Mouse (Mus musculus): ENCODE measurements around the gene Slc15a4. TPM values are rescaled to one million over a fixed set of nuclear protein-coding genes. Genes with fewer than 3 reads are reported as not detected.

Gene Slc15a4
- polyA plus RNA-seq (2021) = 31.1 TPM

DNA sequence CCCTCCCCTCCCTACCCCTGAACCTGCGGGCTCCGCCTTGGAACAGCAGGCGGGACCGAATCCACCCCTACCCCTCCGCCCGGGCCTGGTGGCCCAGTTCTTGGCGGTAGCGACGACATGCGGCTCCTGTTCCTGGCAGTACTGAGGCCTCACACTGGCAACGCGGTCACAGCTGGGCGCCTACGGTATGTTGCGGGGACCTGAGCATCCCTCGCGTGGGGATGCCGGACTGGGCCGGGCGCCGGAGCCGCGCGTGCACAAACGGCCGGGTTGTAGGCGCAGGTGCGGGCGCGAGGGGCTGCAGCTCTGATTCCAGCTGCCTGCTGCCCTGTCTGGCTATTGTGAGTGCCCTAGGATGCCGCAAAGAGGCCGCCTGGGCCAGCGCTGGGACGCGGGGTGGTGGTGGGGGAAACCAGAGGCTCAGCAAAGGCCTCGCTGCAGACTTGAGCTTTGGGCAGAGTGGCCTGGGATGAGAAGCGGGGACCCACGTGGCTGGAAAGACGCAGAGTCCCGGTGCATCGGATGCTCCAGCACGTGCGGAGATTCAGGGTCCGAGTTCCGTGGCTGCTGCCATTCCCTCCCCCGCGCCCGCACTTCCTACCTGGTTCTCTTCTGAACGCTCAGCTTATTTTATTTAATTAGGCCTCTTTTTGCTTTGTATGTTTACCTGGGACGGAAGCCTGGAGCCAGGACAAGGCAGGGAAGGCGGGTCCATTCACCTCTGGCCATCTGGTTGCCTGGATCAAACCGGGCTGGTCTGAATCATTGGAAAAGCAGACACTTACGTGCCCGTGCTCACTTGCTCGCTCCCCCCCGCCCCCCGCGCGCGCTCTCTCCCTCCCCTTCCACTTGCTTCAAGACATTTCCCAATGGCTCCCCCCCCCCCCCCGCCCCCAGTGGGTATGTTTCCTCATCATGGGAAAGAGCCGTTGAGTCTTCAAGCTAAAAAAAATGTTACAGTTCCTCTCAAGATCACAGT lies at the start of gene Slc15a4, which contains the start of gene Glt1d1:
Slc15a4 (minus strand) TSS at position 731 of the 979 bp plus-strand sequence.
Glt1d1 (plus strand) TSS at position 96 of the 979 bp plus-strand sequence.
- ATAC-seq (peak; percentile 70), DNase-seq (ENCODE audit: low read depth, low spot score) (no peak)
- in situ Hi-C loops (cut with MboI; ENCODE audit: low pct_unique_long_range_greater_than_20kb) = no loop called here
- peaks cover 10% of the 10 kb centered on the region for H3K27me3 ChIP-seq
- ChIA-PET POLR2A (interaction anchor here (1.2 kb wide), 1 partner anchor 16 kb away, joined by 3 read pairs; no protein-coding TSS in a partner anchor), CTCF (no interaction called here)
- TF ChIP-seq CTCF (IDR thresholded peaks at IDR 0.05) = no peak

DNA sequence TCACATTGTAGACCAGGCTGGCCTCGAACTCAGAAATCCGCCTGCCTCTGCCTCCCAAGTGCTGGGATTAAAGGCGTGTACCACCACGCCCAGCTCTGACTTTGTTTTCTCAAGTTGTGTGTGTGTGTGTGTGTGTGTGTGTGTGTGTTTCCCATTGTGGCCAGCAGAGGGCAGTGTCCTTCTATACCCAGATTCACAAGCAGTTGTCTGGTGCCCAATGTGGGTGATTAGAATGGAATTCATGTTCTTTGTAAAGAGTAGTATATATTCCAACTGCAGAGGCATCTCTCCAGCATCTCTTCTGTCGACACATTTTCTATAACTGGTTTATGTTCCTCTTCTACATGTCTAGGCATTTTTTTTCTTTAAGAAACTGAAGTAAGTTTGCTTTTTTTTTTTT lies 45.8 kb upstream of the Slc15a4 start:
- CTCF ChIA-PET = interaction anchor here (1.1 kb wide), 1 partner anchor 44 kb away, joined by 3 read pairs; no protein-coding TSS in a partner anchor
- DNase-seq (ENCODE audit: low read depth, low spot score) = no peak
- POLR2A ChIA-PET = no interaction called here
- H3K27me3 ChIP-seq = no peaks in the 10 kb centered on the region
- no peak for ATAC-seq
- no peak for TF ChIP-seq CTCF (IDR thresholded peaks at IDR 0.05)
- in situ Hi-C loops (cut with MboI; ENCODE audit: low pct_unique_long_range_greater_than_20kb) = no loop called here

DNA sequence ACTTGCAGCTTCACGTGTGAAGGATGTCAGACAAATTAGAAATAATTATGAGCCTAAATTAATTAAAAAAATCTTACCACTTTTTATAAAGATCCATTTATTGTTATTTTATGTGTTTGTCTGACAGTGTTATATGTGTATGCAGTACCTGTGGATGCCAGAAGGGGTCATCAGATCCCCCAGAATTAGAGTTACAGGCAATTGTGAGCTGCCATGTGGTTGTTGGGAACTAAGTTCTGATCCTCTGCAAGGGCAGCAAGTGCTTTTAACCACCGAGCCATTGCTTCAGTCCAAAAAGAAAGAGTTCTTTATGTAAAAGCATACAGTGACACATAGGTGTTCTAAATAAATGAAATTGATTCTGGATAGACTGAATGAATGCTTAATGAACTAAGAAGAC lies 44.9 kb upstream of the Slc15a4 start:
- in situ Hi-C loops (cut with MboI; ENCODE audit: low pct_unique_long_range_greater_than_20kb) = no loop called here
- POLR2A ChIA-PET = no interaction called here
- no peak for TF ChIP-seq CTCF (IDR thresholded peaks at IDR 0.05)
- DNase-seq (ENCODE audit: low read depth, low spot score) (no peak), ATAC-seq (no peak)
- H3K27me3 ChIP-seq = no peaks in the 10 kb centered on the region
- CTCF ChIA-PET = interaction anchor here (1.1 kb wide), 1 partner anchor 45 kb away, joined by 3 read pairs; no protein-coding TSS in a partner anchor

DNA sequence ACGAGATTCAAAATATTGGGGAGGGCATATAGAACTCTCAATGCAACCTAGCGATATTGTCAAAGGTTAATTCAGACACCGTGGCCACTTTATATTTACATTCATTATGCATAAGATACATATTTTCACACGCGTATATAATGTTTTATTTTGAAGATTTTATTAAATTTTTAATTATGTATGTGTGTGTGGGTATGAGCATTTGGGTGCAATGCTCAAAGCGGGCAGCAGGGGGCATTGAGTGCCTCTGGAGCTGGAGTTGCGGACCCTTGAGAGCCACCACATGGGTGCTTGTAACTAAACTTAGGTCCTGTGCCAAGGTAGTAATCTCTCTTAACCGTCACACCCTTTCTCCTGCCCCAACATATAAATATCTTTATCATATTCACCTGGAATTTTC lies 41.2 kb upstream of the Slc15a4 start:
- ChIA-PET POLR2A (no interaction called here), CTCF (no interaction called here)
- TF ChIP-seq CTCF (IDR thresholded peaks at IDR 0.05) = no peak
- ATAC-seq (no peak), DNase-seq (ENCODE audit: low read depth, low spot score) (no peak)
- in situ Hi-C loops (cut with MboI; ENCODE audit: low pct_unique_long_range_greater_than_20kb) = no loop called here
- H3K27me3 ChIP-seq = no peaks in the 10 kb centered on the region

DNA sequence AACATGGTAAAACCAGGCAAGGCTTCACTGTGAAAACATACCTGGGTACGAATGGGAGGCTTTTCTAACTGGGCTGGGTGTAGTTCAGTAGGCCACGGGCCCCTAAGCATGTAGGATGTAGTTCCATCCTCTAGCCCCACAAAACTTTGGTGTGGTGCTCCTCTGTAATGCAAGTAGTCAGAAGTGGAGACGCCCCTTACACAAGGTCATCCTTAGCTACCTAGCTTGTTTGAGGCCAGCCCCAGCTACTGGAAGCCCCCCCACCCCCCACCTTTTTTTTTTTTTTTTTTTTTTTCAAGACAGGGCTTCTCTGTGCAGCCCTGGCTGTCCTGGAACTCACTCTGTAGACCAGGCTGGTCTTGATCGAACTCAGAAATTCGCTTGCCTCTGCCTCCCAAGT lies 28.3 kb upstream of the Slc15a4 start:
- ChIA-PET CTCF (interaction anchor here (1.1 to 1.9 kb wide), 2 partner anchors 12 to 39 kb away, joined by 3 to 5 read pairs; no protein-coding TSS in a partner anchor), POLR2A (no interaction called here)
- no peak for ATAC-seq
- no peaks in the 10 kb centered on the region for H3K27me3 ChIP-seq
- TF ChIP-seq CTCF (IDR thresholded peaks at IDR 0.05) = no peak
- in situ Hi-C loops (cut with MboI; ENCODE audit: low pct_unique_long_range_greater_than_20kb) = no loop called here
- DNase-seq (ENCODE audit: low read depth, low spot score) = no peak

DNA sequence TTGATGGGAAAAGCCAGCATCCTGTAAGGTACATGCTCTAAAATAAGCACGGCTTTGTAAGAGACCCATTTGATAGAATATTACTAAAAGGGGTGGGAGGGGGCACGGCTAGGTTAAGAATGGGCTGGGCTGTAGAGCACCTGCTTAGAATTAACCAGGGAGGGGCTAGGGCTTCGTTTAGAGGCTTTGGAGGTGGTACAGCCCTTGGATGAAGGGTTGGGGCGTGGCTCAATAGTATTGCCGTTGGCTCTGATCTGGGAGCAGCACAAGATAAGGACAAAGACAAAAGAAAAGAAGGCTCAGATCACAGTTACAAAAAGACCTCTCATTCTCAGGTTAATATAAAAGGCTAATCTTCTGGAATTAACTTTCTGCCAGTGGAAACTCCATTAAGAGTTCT lies 27.6 kb upstream of the Slc15a4 start:
- DNase-seq (ENCODE audit: low read depth, low spot score) = no peak
- no peak for ATAC-seq
- no peaks in the 10 kb centered on the region for H3K27me3 ChIP-seq
- TF ChIP-seq CTCF (IDR thresholded peaks at IDR 0.05) = no peak
- in situ Hi-C loops (cut with MboI; ENCODE audit: low pct_unique_long_range_greater_than_20kb) = no loop called here
- ChIA-PET CTCF (no interaction called here), POLR2A (no interaction called here)

DNA sequence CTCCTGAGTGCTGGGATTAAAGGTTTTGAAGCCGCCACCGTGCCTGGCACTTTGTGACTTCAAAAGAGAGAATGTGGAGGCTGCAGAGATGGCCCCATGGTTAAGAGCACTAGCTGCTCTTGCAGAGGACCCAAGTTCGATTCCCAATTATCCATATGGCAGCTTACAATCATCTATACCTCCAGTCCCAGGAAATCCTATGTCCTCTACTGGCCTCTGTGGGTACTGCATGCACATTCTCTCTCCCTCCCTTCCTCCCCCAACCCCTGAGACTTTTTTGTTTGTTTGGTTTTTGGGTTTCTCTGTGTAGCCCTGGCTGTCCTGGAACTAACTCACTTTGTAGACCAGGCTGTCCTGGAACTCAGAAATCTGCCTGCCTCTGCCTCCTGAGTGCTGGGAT lies 26.6 kb upstream of the Slc15a4 start:
- no peak for ATAC-seq
- TF ChIP-seq CTCF (IDR thresholded peaks at IDR 0.05) = peak; percentile 31
- DNase-seq (ENCODE audit: low read depth, low spot score) = no peak
- CTCF ChIA-PET = no interaction called here
- POLR2A ChIA-PET = no interaction called here
- H3K27me3 ChIP-seq = no peaks in the 10 kb centered on the region
- in situ Hi-C loops (cut with MboI; ENCODE audit: low pct_unique_long_range_greater_than_20kb) = no loop called here

DNA sequence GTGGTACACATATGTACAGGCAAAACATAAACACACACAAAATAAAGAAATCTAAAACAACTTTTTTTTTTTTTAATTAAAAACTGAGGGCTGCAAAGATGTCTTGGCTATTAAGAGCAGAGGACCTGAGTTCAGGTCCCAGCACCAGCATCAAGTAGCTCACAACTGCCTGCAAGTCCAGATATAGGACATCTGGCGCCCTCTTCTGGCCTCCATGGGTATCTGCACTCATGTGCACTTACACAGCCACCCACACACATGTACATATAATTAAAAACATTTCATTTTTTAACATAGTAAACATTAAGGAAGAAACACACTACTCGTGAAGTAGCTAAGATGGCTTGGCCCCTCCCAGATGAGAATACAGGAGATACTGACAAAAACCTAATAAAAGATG lies 25.6 kb upstream of the Slc15a4 start:
- CTCF ChIA-PET = no interaction called here
- H3K27me3 ChIP-seq = no peaks in the 10 kb centered on the region
- ATAC-seq = no peak
- no peak for DNase-seq (ENCODE audit: low read depth, low spot score)
- no peak for TF ChIP-seq CTCF (IDR thresholded peaks at IDR 0.05)
- in situ Hi-C loops (cut with MboI; ENCODE audit: low pct_unique_long_range_greater_than_20kb) = no loop called here
- POLR2A ChIA-PET = no interaction called here

DNA sequence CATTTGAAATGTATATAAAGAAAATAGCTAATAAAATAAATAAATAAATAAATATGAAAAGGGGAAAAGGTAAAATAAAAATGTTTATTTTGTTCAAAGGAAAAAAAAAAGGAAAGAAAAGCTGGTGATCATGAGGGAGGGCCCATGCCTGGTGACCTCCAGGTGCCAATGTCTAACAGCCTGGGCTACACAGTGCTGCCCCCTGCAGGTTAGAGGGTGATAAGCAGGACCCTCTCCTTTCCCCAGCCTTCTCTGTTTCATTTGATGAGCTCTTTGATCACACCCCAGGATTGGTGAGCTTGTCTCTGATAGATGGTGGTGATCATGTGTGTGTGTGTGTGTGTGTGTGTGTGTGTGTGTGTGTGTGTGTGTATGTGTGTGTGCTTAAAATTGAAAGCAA lies 16.4 kb upstream of the Slc15a4 start:
- in situ Hi-C loops (cut with MboI; ENCODE audit: low pct_unique_long_range_greater_than_20kb) = no loop called here
- TF ChIP-seq CTCF (IDR thresholded peaks at IDR 0.05) = peak; percentile 13
- CTCF ChIA-PET = interaction anchor here (2.1 kb wide), 1 partner anchor 13 kb away, joined by 5 read pairs; no protein-coding TSS in a partner anchor
- POLR2A ChIA-PET = no interaction called here
- no peak for DNase-seq (ENCODE audit: low read depth, low spot score)
- H3K27me3 ChIP-seq = no peaks in the 10 kb centered on the region
- no peak for ATAC-seq

DNA sequence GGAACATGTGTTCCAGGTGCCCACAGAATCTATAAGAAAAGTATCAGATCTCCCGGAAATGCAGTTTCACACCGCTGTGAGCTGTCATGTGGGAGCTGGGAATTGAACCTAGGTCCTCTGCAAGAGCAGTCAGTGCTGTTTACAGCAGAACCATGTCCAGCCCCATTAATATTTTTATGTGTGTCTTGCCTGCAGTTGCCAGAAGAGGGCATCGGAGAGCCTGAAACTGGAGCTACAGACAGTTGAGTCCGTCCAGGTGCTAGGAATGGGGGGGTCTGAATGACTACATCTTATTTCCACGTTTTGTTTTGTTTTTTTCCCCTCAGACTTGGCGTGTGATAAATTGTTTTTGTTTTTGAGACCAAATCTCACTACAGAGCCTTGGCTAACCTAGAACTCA lies 15.3 kb upstream of the Slc15a4 start:
- DNase-seq (ENCODE audit: low read depth, low spot score) (no peak), ATAC-seq (no peak)
- ChIA-PET POLR2A (no interaction called here), CTCF (interaction anchor here (2.1 kb wide), 1 partner anchor 14 kb away, joined by 5 read pairs; no protein-coding TSS in a partner anchor)
- in situ Hi-C loops (cut with MboI; ENCODE audit: low pct_unique_long_range_greater_than_20kb) = no loop called here
- TF ChIP-seq CTCF (IDR thresholded peaks at IDR 0.05) = peak; percentile 52
- no peaks in the 10 kb centered on the region for H3K27me3 ChIP-seq

DNA sequence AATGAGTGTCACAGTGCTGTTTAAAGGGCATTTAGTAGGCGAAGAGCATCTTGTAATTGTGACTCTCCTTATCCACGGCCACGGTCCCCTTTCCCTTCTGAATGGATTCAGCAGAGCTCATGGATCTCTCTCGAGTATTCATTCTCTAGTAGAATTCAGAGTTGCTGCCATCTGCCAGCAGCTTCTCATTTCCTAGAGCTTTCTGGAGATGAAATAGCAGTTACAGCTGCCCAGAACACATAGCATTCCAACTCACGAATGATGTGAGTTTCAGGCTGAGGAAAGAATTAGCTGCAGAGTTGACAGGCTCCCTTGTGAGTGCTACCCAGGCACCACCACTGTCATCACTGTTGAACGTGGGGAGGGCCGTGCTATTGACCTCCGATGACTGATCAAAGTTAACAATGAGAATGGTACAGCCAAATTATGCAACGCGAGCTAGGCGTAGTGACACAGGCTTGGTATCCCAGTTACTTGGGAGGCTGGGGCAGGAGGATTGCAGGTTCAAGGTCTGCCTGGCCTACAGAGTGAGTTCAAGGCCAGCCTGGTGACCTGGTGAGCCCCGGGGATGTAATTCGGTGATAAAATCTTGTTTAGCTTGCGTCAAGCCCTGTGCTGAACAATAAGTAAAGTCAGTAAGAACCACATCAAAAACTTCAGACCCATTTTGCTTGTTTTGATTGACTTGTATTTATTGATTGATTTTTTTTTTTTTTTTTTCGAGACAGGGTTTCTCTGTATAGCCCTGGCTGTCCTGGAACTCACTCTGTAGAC lies 8.7 kb upstream of the Slc15a4 start:
- CTCF ChIA-PET = no interaction called here
- no peaks in the 10 kb centered on the region for H3K27me3 ChIP-seq
- DNase-seq (ENCODE audit: low read depth, low spot score) (no peak), ATAC-seq (no peak)
- POLR2A ChIA-PET = no interaction called here
- no peak for TF ChIP-seq CTCF (IDR thresholded peaks at IDR 0.05)
- in situ Hi-C loops (cut with MboI; ENCODE audit: low pct_unique_long_range_greater_than_20kb) = no loop called here

Data from Patski (cell line).